Mouse (Mus musculus): ENCODE data around the gene Grasp.

Gene Grasp

DNA sequence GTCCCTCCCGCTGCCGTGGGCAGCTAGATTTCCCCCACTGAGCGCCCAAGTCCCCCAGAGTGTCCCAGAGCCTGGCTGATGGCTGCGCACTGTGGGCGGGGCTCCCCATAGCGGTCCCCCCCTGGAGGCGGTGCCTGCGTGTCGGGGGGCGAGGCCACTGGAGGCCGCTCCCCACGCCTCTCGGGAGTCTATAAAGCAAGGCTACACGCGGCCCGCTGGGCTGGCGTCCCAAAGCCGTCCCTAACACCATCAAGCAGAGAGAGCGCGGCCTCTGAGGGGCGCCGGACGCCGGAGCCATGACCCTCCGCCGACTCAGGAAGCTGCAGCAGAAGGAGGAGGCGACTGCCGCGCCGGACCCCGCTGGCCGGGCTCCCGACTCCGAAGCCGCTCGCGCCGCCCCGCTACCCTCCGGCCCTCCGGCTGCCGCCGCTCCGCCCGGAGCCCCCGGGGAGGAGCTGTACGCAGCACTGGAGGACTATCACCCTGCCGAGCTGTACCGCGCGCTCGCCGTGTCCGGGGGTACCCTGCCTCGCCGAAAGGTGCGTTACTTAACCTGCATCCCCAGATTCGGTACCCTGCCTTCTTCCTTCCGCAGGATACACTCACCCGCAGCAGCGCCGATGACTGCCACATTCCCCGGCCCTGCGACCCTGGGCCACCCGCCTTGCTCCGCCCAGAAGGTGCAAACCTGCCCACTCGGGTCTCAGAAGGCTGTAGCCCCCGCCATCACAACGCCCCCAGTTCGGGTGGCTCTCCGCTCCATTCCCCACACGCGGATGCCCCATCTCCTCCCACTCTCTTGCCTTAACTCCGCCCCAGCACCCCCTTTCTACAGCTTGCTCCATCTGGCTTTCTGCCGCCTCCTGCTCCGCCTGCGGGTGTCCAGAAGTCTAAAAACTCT lies at the start of gene Grasp:
TSS of gene Grasp (plus strand) at position 183 of the 901 bp plus-strand sequence.
- peak; percentile 67 for DNase-seq (ENCODE audit: low spot score in 2 of 2)

DNA sequence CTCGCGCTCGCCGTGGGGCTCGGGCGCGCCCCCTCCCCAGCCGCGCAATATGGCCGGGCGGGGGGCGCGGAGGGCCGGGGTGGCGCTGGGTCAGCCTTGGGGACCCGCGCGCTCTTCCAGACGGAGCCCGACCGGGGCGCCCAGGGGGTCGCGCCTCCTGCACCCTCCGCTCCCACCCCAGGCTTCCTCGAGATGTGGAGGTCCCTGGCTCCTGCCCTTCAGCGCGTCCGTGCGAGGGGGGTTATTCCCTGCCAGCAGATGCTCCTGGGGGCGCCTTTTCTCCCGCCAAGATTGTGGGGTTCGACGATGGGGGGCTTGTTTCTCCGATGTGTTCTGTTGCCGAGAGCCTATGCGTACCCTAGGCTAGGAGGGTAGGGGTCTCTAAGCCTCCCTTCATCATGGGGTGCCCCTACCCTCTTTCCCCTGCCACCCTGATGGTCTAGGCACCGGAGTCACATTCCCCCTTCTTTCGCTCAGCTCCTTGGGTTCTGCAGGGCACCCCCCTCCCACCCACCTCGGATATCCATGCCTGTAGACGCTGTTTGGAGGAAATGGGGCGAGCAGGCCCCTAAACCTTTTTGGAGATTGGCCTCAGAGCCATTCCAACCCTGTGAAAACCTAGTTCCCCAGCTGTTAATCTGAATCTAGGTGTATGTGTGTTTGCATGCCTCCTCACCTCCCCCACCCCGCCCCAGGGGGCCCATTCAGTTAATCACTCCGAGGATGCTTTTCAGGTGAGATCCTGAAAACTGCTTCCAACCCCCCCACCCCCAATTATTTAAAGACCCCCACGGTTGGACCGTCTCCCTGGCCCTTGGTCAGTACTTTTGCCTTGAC lies 49.5 kb upstream of the Grasp start:
- DNase-seq (ENCODE audit: low spot score in 2 of 2) = peak; percentile 40 to 47

- DNase-seq (ENCODE audit: low spot score in 2 of 2) = no peak
These were observed 48.9 kb upstream of the Grasp start for GRCm38 (mm10) chr15:101175131-101175460.

DNA sequence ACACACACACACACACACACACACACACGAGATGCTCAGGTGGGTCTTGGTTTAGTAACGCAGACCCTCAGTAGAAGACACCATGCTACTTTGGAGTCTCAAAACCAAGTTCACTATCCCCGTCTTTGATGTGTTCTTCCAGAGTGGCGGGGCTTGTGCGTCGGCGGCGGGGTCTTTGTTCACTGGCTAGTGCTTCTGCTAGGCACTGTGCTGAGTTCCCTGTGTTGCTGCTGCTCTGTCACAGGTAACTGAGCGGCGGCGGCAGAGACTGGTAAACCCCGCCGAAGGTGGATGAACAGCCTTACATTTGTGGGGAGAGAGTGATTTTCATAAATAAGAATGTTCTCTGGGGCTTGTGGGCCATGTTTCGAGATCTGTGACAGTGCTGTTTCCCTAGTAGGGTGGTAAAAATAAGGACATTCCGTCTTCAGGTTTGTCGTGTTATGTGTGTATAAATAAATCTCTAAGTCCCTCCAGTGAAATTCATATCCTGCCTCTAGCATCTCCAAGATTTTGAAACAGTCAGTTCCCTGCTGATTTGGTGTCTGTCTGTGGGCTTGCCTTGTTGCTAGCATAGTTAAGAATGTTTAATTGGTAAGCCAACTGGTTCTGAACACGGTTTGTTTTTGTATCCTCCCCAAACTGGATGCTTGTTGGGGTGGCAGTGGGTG lies 48.2 kb upstream of the Grasp start:
- peak in 1 of 2 experiments; percentile 23 for DNase-seq (ENCODE audit: low spot score in 2 of 2)

DNA sequence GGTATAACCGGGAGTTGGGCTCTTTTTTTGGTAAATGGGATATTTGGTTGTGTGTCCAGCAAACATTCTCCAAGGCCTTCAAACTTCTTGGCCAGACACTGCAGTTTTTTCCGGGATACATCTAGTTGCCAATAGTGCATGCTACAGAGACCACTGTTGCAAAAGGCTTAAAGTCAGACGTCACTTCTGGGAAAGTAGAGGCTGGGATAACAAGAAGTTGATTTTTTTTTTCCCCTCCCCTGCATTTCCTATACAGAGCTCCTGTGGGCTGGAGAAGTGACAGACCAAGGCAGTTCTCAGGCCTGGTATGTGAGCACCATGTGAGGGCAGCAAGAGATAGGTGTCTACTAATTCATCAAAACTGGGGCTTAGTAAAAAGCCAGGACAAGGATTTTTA lies 47.7 kb upstream of the Grasp start:
- no peak for DNase-seq (ENCODE audit: low spot score in 2 of 2)

DNA sequence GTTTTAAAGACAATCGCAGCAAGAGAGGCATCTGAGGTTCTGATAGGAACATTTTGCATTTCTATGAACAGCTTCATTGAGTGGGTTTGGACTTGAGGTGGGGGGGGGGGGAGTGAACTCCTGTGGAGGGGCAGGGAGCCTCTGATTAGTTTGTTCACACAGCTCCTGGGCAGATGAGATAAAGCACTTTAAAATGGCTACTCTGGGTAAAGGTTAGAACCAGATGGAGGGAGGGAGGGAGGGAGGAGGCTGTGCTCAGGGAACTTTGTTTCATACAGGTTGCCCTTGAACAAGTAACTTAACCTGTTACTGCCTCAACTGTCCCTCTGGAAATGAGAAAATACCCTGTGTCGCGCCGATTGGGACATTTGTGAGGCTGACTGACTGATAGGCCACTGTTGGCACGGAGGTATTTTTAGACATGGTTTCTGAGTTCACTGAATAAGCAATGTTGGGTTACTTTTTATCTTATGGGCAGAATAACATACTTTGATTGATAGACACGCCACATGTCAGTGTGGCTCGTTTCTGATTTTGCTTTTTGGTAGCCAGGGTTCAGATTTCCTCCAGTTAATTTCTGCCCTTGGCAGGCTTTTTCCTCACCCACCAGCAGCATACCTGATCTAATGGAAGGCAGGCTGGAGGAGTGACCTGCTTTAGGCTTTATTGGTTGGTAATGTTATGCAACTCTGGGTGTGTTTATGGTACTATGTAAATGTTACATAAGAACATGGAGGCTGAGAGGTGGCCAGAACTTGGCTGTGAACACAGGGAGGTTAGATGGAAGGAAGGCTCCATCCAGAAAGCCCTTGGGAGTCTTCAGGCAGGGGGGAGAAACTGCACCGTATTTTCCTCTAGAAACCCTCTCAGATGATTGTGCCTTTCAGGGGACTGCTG lies 46.9 kb upstream of the Grasp start:
- no peak for DNase-seq (ENCODE audit: low spot score in 2 of 2)

- DNase-seq (ENCODE audit: low spot score in 2 of 2) = peak; percentile 16 to 40
These were observed 43.5 kb upstream of the Grasp start for GRCm38 (mm10) chr15:101180363-101181105.

- DNase-seq (ENCODE audit: low spot score in 2 of 2) = no peak
These were observed 42.9 kb upstream of the Grasp start for GRCm38 (mm10) chr15:101181106-101181466.

- no peak for DNase-seq (ENCODE audit: low spot score in 2 of 2)
These were observed 42.5 kb upstream of the Grasp start for GRCm38 (mm10) chr15:101181500-101181899.

DNA sequence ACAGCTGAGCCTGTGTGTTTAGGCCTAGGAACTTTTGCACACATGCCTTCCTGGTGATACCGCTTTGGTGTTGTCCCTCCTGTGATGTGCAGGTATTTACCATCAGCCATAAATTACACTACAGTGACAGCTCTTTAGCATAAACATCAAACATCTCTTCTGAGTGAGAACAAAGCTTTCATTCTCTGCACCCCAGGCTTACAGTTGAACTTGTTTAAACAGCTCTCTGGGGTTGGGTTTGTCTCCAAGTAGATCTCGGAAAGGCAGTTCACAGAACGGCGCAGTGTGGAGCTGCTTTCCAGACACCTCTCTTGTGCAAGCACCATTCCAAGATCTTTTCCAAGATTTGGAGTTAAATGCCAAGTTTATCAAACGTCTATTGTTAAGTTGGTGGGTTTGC lies 41.3 kb upstream of the Grasp start:
- DNase-seq (ENCODE audit: low spot score in 2 of 2) = no peak

DNA sequence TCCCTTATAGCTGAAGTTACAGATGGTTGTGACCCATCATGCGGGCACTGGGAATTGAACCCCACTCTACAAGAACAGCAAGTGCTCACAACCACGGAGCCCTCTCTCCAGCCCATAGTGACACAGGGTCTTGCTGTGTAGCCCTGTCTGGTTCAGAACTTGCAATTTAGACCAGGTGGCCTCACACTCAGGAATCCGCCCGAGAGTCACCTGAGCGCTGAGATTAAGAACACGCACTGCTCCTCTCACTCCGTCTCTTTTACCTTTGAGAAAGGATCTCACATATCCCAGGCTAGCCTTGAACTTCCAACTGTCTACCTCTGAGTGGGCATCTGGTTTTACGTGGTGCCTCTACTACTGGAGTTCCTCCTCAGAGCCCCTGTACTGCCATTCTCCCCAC lies 39.7 kb upstream of the Grasp start:
- DNase-seq (ENCODE audit: low spot score in 2 of 2) = no peak

DNA sequence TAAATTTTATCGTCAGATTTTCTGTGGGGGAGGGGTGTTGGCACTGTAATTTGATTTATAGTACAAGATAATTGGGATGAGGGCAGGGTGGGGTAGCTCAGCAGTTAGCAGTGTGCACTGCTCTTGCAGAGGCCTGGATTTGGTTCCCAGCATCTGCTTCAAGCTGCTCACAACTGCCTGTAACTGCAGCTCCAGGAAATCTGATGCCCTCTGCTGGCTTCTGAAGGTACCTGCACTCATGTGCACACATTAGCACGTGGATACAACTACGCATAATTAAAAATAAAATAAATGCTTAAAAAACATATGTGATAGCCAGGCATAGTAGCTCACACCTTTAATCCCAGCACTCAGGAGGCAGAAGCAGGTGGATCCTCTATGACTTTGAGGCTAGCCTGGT lies 38.4 kb upstream of the Grasp start:
- DNase-seq (ENCODE audit: low spot score in 2 of 2) = no peak

DNA sequence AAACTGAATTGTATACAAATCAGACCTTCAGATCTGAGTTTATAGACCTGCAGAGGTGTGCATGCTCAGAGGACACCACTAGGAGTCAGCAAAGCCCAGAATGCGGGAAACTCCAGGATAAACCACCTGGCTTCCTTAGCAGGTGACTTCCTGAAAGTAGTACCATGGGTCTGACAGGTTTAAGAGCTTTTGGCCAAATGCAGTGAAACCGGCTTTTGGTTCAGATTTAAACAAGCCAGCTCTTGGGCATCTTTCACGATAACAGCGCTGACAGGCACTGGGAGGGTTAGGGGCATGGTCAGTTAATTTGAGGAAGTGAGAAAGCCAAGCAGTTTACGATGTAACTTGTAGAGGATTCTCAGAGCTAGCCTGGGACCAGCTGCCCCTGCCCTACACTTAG lies 36.1 kb upstream of the Grasp start:
- no peak for DNase-seq (ENCODE audit: low spot score in 2 of 2)

GRCm38 (mm10) chr15:101189981-101190761 lies 33.8 kb upstream of the Grasp start:
- DNase-seq (ENCODE audit: low spot score in 2 of 2) = no peak

GRCm38 (mm10) chr15:101190762-101191150 lies 33.2 kb upstream of the Grasp start:
- no peak for DNase-seq (ENCODE audit: low spot score in 2 of 2)

DNA sequence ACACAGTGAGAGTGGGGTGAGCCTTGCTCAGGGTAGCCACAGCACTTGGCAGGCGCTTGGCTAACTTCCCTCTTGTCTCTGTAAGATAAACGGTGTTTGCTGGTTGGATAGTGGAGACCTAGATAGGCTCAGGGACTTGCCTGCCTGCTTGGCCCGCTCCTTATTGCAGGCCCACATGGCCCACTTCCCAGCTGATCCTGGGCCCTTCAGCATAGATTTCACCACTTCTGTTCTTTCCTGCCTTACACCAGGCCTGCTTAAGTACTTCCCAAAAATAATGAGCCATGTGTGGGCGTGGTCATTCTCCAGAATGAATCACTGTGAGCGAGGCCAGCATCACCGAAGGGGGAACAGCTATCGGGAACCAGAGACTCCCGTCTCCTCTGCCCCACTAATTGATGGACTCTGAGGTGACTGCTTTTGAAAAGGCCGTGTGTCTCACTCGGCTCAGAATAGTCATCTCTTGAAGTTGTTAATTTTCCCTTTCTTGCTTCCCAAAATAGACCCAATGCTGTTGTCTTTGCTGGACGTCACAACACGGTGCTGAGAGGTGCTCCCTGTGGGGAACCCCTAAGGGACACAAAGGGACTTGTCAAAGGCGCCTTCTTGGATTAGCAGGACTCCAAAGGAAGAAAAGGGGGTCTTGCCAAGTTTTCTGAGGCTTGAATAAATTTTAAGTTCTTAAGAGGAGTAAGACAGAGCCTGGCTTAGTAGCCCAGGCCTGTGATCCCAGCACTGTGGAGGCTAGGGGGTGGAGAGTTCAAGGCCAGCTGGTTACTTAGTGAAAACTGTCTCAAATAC lies 32.3 kb upstream of the Grasp start:
- DNase-seq (ENCODE audit: low spot score in 2 of 2) = no peak

DNA sequence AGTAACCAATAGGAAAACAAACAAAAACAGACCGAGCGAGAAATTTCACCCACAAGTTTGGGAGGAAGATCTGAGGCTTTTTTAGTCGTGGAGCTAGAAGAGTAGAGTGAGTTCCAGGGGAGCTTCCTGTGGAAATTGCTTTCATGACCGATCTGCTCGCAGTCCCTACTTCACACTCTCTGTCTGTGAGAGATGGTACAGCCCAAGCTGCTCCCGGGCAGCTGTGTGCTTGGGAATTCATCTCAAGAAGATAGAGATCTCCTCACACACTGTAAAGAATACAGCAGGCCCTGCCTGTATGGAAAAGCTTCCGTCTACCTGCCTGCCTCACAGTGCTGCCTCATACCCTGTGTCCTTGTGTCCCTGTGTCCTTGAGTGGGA lies 31.7 kb upstream of the Grasp start:
- no peak for DNase-seq (ENCODE audit: low spot score in 2 of 2)

DNA sequence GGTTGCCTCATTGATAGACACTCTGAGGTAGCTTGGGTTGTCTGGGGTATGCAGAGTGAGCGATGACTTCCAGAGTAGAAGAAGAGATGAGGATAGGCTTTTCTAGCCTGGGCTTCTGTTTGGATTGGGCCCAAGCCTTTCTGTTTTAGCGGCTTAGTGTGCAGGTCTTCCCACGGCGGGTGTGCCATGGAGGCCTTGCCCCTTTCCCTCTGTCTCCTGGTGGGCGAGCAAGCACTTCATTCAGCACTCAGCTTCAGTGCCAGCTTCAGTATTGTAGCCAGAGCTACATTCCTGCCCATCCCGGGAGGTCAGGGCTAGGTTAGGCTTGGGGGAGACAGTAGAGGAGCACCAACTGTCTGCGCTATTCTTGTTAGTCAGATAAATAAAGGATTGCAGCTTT lies 31.3 kb upstream of the Grasp start:
- DNase-seq (ENCODE audit: low spot score in 2 of 2) = no peak

GRCm38 (mm10) chr15:101193971-101194370 lies 30.0 kb upstream of the Grasp start:
- no peak for DNase-seq (ENCODE audit: low spot score in 2 of 2)

Measured in thymus, postnatal 10 days (tissue).